Mouse (Mus musculus): ENCODE measurements around the gene Itga6.

DNA sequence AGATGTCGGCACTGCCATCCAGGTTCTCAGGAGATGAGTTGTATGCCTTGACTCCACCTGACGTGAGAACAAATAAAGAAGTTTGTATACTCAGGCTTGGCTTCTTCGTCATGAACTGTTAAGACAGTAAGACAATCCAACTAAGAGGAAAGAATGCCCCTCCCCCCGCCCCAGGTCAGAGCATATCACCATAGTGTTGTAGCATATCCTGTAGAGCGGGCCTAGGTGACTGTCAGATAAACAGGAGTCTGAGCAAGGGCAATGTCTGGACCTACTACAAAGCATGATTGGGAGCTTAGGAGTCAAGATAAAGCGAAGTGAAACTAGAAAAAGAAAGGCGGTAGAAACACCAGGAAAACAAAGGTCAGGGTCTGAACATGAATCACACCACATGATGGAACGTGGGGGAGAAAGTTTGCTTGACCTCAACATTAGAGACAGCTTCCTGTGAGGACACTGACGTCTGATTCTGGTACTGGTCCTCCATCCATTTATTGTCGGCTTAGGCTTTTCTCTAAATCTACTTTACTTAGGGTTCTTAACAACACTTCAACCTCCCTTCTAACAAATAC, 64.0 kb downstream of the Itga6 start:
- no peak for TF ChIP-seq CTCF (IDR thresholded peaks at IDR 0.05; ENCODE audit: low read depth, low read length)
- no peak for TF ChIP-seq POLR2A (IDR thresholded peaks at IDR 0.05; ENCODE audit: borderline replicate concordance, low read depth, low read length)
